Mouse (Mus musculus): ENCODE measurements around the gene Smyd5. TPM values are rescaled to one million over a fixed set of nuclear protein-coding genes. Genes with fewer than 3 reads are reported as not detected.

Smyd5 gene
- 28.6 and 29.1 TPM in 2 replicates for polyA plus RNA-seq (2015; fragmentation: Nextera tagmentation; extraction: Ambion mirVana)

- peak; percentile 76 for DNase-seq (ENCODE audit: low spot score)
Observed at GRCm38 (mm10) chr6:85431842-85432431, at the start of gene Smyd5. TSS of gene Smyd5 (plus strand) at chr6:85431989.

DNA sequence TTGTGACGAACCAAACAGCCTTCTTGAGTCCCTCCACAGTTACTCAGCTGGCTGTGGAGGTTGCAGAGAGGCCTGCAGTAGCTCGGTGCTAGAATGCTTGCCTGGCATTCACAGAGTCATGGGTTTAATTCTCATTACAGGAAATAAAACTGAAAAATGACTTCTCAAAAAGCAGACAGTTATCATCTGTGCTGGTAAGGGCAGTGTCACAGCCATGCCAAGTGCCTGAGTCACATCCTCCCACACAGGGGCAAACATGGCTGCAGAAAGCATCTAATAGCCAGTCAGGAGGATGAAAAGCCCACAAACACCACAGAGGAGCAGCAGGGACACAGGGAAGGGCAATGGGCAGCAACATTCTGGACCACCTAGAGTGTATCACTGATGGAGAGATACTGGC is 49.0 kb upstream of the Smyd5 start:
- DNase-seq (ENCODE audit: low spot score), result no peak

- no peak for DNase-seq (ENCODE audit: low spot score)
Observed at GRCm38 (mm10) chr6:85388608-85389007, 43.2 kb upstream of the Smyd5 start.

GRCm38 (mm10) chr6:85391803-85392202 is 40.0 kb upstream of the Smyd5 start:
- peak; percentile 53 for DNase-seq (ENCODE audit: low spot score)

- no peak for DNase-seq (ENCODE audit: low spot score)
Observed at GRCm38 (mm10) chr6:85395360-85395759, 36.4 kb upstream of the Smyd5 start.

DNA sequence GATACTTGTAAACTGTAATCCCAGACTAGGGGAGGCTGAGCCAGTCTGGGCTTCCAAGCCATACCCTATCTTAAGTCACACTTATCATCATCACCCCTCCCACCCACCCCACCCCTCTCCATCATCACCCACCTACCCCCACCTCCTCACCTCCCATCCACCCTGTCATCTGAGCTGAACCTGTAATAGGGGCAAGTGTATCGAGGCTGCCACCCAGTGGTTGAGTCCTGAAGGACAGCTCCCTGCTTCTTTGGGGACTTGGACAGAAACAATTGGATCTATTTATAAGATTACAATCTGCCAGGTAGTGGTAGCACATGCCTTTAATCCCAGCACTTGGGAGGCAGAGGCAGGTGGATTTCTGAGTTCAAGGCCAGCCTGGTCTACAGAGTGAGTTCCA is 34.6 kb upstream of the Smyd5 start:
- DNase-seq (ENCODE audit: low spot score), result peak; percentile 24

DNA sequence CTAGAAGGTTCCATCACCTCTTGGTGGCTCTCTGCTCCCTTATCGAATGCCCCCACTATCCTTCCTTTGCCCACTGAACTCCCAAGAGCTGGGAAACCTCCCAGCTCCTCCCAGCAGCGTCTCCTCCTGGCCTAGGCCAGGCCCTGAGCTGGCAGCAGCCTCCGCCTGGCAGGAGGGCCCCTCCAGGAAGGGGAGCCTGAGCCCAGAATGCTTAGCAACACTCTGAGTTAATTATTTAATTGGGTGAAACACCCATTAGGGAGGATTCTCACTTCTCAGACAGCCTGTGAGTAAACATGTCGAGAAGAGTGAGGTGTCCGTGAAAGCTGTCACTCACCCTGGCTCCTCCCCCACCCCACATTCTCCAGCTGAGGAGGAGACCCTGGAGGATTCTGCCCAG is 32.1 kb upstream of the Smyd5 start:
- no peak for DNase-seq (ENCODE audit: low spot score)

GRCm38 (mm10) chr6:85402613-85403012 is 29.2 kb upstream of the Smyd5 start:
- DNase-seq (ENCODE audit: low spot score), result no peak

DNA sequence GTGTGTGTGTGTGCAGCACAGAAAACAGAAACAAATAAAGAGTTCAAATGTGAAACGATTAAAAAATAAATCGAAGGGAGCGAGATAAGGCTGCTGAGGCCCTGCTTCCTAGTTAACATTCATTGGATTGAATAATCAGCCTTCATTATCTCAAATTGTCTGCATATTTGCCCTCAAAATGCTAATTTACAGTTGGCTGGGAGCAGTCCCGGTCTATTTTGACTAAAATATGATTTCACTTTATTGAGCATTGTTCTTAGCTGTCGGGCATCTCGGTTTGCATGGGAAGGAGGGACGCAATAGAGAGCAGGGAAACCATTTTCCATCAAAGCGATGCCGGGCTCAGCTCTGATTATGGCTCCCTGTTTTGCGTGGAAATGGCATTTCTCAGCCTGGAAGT is 28.8 kb upstream of the Smyd5 start:
- DNase-seq (ENCODE audit: low spot score), result no peak

GRCm38 (mm10) chr6:85409003-85409402 is 22.8 kb upstream of the Smyd5 start:
- no peak for DNase-seq (ENCODE audit: low spot score)

DNA sequence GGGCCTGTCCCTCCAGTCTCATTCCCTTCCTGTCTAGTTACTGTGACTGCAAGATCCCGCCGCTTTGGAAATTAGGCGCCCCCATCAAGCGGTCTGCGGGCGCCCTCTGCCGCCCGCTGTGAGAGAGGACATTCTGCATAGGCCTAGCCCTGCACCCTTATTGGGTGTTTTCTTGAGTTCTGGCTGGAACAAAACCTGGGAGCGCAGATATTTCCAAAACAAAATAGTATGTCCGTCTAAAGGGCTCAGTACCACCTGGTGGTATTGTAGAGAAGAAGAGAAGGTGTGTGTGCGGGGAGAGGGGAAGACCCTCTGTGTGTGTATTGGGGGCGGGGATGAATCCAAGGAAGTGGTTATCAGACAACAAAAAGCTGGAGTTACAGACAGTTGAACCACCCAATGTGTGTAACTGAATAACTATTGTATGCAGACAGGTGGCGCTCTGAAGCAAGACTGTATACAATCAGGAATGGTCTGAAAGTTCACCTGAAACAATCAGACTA is 21.0 kb upstream of the Smyd5 start:
- peak; percentile 64 for DNase-seq (ENCODE audit: low spot score)

GRCm38 (mm10) chr6:85415829-85416228 is 16.0 kb upstream of the Smyd5 start:
- DNase-seq (ENCODE audit: low spot score), result no peak

DNA sequence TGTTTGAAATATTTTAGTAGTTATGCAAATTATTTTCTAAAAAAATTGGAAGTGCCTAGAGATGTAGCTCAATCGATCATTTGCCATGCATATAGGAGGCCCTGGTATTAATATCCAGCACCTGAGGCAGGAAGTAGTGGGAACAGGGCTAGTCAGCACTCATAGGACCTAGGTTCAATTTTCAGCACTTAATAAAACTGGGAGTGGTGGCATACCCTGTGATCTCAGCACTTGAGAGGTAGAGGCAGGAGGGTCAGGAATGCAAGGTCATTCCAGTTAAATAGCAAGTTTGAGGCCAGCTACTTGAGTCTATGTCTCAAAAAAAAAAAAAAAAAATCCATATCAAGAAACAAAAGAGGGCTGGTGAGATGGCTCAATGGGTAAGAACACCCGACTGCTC is 12.6 kb upstream of the Smyd5 start:
- no peak for DNase-seq (ENCODE audit: low spot score)

GRCm38 (mm10) chr6:85423836-85424379 is 7.9 kb upstream of the Smyd5 start, which contains the start of gene Noto:
TSS of gene Noto (plus strand) at chr6:85423886.
- DNase-seq (ENCODE audit: low spot score), result no peak

DNA sequence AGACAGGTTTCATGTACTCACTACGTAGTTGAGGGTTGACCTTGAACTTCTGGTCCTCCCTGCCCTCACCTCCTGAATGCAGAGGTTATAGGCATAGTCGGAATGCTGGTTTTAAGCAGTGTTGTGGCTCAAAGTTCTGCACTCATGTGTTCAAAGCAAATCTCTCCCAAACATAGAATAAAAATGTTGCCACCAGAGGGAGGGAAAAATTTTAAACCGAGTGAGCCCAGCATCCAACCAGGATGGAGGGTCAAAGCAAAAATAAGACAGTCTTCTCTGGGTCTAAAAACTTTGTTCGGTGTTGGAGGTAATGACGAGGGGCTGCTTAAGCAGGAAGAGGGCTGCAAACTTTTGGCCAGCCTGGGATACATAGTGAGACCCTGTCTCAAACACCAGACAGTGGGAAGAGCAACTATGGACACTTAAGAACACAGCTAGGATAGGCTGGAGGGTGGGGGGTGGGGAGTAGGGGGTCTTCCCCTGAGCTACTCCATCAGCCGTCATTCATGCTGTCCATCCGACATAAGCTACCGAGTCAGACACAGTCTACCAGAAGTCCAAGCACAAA is 431 bp upstream of the Smyd5 start:
- no peak for DNase-seq (ENCODE audit: low spot score)

DNA sequence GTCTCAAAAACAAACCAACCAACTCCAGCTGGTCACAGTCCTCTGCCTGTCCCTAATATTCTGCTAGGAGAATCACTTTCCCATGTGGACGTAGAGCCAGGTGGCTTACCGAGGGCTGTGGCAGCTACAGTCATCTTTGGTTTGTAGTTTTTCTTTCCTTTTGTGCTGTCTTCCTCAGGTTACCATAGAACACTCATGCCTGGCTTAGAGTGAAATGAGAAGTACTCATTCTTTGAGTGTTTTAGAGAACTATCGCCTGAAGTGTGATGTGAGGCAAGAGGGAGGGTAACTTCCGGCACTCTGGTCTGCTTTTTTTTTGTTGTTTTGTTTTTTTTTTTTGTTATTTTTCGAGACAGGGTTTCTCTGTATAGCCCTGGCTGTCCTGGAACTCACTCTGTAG is 2.1 kb downstream of the Smyd5 start:
- no peak for DNase-seq (ENCODE audit: low spot score)

DNA sequence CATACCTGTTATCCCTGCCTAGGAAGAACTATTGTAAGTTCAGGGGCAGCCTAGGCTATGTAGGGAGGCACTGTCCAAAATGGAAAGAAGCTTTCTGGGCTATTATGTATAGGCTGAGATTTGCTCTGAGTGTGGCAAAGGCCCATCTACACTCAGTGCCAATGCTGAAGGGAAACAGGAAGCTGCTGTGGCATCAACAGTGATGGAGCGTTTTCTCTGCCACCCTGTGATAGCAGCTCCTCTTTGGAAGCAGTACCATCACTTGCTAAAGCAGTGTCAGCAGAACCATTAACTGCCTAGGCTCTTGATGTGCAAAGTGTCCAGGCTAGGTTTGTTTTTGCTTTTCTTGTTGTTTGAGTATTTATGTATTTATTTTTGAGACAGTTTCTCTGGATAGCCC is 4.4 kb downstream of the Smyd5 start:
- DNase-seq (ENCODE audit: low spot score), result no peak

DNA sequence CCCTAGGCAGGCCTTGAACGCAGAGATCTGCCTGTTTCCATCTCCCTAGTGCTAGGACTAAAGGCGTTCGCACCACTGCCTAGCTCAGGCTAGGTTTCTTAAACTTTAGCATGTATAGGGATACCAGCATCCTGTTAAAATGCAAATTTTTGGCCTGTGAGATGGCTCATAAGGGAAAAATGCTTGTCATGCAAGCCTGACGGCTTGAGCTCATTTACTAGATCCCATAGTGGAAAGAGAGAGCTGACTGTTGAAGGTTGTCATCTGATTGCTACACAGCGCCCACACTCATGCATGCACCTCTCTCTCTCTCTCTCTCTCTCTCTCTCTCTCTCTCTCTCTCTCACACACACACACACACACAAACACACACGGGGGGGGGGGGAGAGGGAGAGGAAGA is 4.8 kb downstream of the Smyd5 start:
- no peak for DNase-seq (ENCODE audit: low spot score)

DNA sequence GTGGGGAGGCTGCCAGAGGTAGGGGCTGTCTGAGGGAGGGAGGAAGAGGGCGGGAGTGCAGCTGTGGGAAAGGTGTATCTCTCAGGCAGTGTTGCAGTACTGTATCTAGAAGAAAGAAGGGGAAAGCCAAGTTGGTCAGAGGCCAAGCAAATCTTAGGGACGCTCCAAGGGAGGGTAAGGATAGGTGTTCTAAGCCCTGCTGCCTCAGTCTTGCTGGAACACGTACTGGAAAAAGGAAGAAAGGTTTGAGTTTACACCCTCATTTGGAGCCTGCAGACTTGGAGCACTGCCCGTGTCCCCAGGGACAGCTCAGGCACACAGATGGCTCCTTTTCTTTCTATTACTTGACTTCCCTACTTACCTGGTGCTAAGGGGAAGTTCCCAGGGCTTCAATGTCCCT is 9.4 kb downstream of the Smyd5 start:
- no peak for DNase-seq (ENCODE audit: low spot score)

- no peak for DNase-seq (ENCODE audit: low spot score)
Observed at GRCm38 (mm10) chr6:85443488-85444233, 11.9 kb downstream of the Smyd5 start.

- no peak for DNase-seq (ENCODE audit: low spot score)
Observed at GRCm38 (mm10) chr6:85444266-85444965, 12.6 kb downstream of the Smyd5 start.

DNA sequence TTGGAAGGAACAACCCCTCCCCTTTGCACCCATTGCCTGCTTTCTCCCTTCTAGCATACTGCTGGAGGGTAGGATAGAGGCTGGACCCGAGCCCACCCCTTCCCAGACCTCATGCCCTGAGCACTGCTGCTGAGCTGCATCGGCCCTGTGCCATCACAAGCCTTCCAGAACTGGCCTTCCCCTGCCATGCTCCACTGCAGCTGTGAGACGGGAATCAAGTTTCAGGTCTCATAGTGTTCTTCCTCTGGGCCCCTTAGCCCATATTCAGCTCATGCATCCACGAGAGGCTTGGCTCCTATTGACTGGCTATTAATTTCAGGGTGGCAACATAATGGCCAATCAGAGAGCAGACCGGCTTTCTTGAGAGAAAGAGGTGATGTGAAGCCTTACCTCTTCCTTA is 13.5 kb downstream of the Smyd5 start:
- DNase-seq (ENCODE audit: low spot score), result no peak

Data from thymus, postnatal 0 days (tissue).